Mouse (Mus musculus) megakaryocyte, embryonic 14.5 days (primary cell): ENCODE data around the gene Upk3a.

ENCODE experiments used
- FLI1 ChIP-seq: IDR thresholded peaks from 2 replicates; pipeline ENCODE4 v1.6.1; 2012; ENCODE audit warnings: low read length, inconsistent platforms, mixed read lengths
- GATA1 ChIP-seq: IDR thresholded peaks from 3 replicates; pipeline ENCODE4 v1.6.1; 2012; ENCODE audit warnings: mixed read lengths, low read length, inconsistent platforms, borderline replicate concordance

GRCm38 (mm10) chr15:85022211-85022610 is 5.3 kb downstream of the Upk3a start:
- TF ChIP-seq GATA1 = no peak
- TF ChIP-seq FLI1 = no peak
